Mouse (Mus musculus): ENCODE results near the gene Itpk1.
"Not testable (repeated sequence)": the region's sequence is repeated elsewhere in the genome, so short reads cannot be mapped to it uniquely, and the experiment has no call there.

The Itpk1 gene

GRCm38 (mm10) chr12:102664052-102664448, 40.7 kb downstream of the Itpk1 start:
- in situ Hi-C loops (cut with MseI, MboI): no loop called here

DNA sequence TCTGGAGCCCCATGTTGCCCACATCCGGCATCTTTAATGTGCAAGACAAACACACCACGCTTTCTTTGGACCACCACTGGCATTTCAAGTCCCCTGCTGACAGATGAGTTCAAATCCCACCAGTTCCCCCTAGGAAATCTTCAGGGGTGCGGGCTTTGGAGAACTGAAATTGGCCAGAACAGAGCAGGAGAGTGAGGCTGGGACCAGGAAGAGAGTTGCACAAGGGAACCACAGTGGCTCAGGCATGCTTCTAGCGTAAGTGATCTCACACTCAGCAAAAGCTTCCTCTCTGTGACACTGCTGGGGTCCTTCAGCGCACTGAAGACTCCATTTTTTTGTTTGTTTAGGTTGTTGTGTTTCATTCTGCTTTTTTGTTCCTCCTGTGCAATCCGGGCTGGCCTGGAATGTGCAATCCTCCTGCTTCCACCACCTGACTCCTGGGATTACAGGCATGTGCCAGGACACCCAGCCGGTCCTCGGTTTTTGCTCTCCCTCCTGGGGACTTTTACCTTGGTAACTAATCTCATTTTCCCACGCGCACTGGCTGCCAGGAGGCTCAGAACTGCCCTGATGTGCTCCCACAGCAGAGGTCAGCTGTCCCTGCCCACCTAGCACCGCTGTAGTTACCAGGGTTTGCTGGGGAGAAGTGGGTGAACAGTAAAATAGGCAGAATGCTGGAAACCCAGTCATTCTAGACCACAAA, 41.2 kb downstream of the Itpk1 start:
- in situ Hi-C loops (cut with MseI, MboI): no loop called here

GRCm38 (mm10) chr12:102661772-102662171, 43.0 kb downstream of the Itpk1 start:
- in situ Hi-C loops (cut with MseI, MboI): no loop called here

- in situ Hi-C loops (cut with MseI, MboI): no loop called here
Observed at GRCm38 (mm10) chr12:102660906-102661651, 43.7 kb downstream of the Itpk1 start.

DNA sequence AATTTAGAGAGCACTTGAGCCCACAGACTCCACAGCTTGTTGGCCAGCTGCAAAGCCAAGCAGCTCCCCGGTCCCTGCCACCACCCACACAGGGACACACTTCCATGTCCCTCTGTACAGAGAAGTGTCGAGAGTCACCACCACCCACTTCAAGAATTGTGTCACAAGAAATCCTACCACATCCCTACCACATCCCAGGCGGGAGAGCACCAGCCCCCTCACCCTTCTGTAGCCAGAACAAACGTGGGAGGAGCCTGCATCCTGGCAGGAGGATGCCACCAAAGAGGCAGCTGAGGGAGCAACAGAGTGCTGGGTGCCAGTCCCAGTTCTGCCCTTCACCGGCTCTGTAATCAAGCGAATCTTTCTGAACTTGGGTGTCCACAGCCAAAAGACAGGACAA, 51.7 kb downstream of the Itpk1 start:
- in situ Hi-C loops (cut with MseI, MboI): no loop called here

DNA sequence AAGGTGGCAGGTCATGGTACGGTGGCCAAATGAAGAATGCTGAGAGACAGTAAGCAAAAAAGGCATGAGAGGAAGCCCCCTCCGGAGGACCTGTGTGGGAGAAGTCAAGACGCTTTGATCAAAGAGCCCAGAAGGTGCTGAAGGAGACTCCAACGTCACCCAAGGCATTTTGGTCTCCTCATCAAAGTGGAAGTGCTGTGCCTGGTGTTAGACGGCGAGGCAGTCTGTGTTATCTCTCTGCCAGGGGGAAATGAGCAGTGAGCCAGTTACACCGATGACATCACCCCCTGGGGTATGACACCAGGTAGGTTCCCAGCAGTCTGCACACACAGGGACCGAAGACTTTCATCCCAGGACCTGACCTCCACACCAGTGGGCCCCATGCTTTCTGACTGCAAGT, 52.3 kb downstream of the Itpk1 start:
- in situ Hi-C loops (cut with MseI, MboI): no loop called here

GRCm38 (mm10) chr12:102651871-102652270, 52.9 kb downstream of the Itpk1 start:
- in situ Hi-C loops (cut with MseI, MboI): no loop called here

DNA sequence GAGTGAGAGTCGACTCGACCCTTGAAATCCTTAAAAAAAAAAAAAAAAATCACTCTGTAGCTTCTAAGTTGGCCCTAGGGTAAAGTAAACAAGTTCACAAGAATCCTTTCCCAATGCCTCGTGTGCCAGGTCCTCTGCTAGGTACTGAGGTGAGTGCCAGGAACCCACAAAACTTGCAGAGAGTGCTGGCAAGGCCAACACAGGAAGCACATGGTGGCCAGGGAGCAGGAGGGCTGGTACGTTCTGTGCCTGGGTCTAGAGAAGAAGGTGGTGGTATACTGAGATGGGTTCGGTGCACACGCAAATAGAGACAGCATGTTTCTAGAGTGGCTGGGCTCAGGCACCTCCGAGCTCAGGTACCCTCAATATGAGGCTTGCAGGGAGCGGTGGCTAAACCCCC, 53.3 kb downstream of the Itpk1 start:
- in situ Hi-C loops (cut with MseI, MboI): no loop called here

DNA sequence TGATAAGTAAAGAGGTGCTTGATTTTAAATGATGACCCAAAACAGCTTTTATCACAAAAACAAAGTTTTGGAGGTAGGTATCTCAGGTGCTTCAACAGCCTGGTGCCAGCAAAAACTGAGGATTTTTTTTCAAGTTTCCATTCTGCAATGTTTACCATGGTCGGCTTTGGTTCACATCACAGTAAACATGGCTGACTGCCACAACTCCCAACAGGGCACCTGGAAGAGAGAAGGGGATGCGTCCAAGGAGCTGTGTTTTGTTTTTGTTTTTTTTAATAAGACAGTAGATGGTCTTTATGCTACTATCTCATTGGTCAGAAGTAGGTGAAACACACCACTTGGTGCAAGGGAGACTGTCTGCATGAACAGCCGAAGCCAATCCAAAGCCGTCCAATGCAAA, 54.1 kb downstream of the Itpk1 start:
- in situ Hi-C loops (cut with MseI, MboI): no loop called here

GRCm38 (mm10) chr12:102647839-102648564, 56.7 kb downstream of the Itpk1 start:
- in situ Hi-C loops (cut with MseI, MboI): no loop called here

DNA sequence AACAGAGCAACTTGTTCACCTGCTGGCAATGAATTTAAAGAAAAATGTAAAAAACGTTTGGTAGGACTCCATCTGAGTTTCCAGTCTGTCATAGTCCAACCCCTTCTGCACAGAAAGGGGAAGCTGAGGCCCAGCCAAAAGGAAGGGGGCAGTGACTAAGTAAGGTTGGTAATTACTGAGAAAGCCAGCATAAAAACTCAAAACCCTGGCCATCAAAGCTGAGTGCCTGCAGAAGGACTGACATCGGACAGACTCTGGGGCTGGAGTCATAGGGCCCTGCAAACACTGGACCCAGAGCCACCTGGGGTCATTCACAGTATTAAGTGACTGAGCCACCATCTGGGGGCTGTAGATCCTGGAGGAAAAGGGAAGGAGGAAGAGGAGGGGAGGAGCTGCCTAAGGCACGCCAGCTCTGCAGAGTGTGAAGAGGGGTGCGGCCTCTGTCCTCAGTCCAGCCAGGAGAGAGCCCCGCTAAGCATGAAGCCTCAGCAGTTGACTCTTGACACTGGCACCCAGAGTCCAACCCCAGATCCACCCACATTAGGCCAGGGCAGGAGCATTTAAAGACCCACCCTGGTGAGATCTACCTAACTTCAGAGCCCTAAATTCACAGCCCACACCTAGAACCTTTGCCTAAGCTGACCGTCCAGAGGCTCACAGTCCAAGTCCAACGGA, 58.0 kb downstream of the Itpk1 start:
- in situ Hi-C loops (cut with MseI, MboI): no loop called here

DNA sequence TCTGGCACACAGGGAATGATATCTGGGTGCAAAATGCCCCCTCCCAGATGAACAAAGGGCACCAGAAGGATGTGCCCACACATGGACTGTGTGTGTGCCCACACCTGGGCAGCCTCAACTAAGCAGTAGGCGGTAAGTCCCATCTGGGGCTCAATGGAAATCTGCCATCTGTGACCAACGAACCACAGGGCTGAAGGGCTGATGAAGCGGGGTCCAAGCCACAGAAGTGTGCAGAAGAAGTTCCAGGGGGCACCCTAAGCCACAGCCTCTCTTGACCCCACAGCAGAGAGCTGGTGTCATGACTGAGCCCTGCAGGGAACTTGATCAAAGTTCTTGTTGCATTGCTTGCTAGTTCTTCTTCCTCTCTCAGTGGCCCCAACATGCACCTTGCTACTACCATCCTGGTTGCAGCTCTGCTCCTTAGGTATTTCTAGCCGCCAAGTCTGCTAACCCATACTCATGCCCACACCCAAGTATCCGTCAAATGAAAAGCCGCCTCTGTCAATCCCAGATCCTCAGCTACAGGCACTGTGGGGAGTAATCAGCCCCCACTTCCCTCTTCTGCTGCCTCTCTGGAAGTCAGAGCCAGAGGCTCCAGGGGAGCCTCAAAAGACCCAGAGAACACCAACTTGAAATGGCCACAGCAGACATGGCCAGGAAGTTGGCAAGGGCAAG, 58.7 kb downstream of the Itpk1 start:
- in situ Hi-C loops (cut with MseI, MboI): no loop called here

DNA sequence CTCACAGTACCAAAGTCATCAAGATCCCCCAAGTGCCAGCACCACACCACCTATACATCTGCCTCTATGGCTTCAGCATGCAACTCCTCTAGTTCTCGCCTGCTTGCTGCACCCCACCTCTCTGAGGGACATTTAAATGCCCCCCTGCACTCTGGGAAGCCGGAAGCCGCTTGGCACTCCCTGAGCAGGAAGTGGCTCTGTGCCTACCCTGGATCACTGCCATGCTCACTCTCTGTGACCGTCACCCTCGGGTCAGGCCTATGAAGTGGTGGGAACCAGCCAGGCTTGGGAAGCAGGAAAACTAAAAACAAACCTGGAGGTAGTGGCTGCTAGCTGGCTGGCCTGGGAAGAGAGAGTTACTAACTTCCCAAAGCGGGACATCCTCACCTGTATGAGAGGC, 61.4 kb downstream of the Itpk1 start:
- in situ Hi-C loops (cut with MseI, MboI): no loop called here

DNA sequence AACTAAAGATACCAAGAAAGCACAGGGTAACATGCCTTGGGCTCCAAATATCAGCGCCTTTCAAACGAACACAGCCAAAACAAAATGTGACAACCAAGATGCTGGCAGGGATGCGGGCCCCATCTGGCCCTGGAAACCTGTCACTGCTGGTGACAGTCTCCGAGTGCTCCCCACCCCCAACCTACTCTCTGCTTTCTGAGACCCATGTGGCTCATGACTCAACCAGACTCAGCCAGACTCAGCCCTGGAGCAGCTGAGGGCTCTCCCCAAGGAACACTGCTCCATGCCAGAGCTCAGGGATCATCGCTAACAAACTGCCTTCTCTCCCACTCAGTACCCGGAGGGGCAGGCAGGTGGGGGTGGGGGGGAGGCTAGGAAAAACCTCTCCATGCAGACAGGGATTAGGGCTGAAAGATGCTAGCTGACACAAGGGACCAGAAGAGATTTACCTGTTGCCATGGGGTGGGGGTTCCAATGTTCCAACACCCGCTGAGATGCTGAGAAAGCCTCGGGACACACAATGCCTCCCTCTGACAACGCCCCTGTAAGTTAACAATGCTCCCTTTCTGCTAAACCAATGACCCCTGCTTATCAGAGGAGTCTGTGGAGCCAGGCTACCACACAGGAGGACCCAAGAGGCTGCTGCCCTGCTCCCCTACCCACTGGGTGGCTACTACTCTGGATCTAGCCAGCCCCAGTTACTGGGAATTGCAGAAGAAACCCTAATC, 64.1 kb downstream of the Itpk1 start:
- in situ Hi-C loops (cut with MseI, MboI): no loop called here

- in situ Hi-C loops (cut with MseI, MboI): no loop called here
Observed at GRCm38 (mm10) chr12:102638878-102639277, 65.9 kb downstream of the Itpk1 start.

DNA sequence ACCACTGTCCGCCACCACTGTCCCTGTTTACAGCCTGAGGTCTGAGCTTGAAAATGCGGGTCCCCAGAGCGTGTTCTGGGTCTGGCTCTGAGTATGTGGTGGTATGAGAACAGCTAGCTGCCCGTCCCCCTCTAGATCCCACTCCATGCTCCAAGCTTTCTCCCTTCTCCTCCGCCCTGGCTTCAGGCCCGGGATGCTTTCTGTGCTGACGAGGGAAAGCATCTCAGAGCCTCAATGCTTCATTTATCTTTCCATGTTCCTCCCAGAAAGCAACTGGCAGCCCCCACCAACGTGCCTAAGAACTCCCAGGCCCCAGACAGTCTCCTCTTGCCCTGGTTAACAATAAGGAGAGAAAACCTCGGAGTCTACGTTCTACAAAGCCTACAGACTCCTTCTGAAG, 67.5 kb downstream of the Itpk1 start:
- in situ Hi-C loops (cut with MseI, MboI): no loop called here

GRCm38 (mm10) chr12:102634436-102635050, 70.2 kb downstream of the Itpk1 start:
- in situ Hi-C loops (cut with MseI, MboI): no loop called here

GRCm38 (mm10) chr12:102633083-102633501, 71.6 kb downstream of the Itpk1 start:
- in situ Hi-C loops (cut with MseI, MboI): no loop called here

GRCm38 (mm10) chr12:102631690-102632089, 73.0 kb downstream of the Itpk1 start:
- in situ Hi-C loops (cut with MseI, MboI): no loop called here

- in situ Hi-C loops (cut with MseI, MboI): not testable (repeated sequence)
Observed at GRCm38 (mm10) chr12:102630471-102630870, 74.3 kb downstream of the Itpk1 start.

All from mouse trophoblast stem cell (cell line).